1 mouse cellular context compared by ENCODE assay signal in genomic region chr19:42141998-42142397, GRCm38 (mm10).
TF ChIP-seq lines count a peak whose summit lies in the region.

No protein-coding gene starts in this region.

TF ChIP-seq in MEL, 35 proteins besides CTCF, POLR2A, EP300 and RAD21:
- TF ChIP-seq KAT2A (conservative IDR thresholded peaks at IDR 0.05; ENCODE audit: low read depth, low read length) (no peak), CHD1 (IDR thresholded peaks at IDR 0.05; ENCODE audit: low read depth, low read length) (no peak), MEF2A (IDR thresholded peaks at IDR 0.05; ENCODE audit: extremely low read depth, insufficient replicate concordance, low read depth, low read length, poor library complexity, severe bottlenecking) (no peak), POLR2AphosphoS2 (IDR thresholded peaks at IDR 0.05; ENCODE audit: low read length) (no peak), MXI1 (IDR thresholded peaks at IDR 0.05; ENCODE audit: low read depth, low read length) (no peak), SMC3 (IDR thresholded peaks at IDR 0.05; ENCODE audit: low read depth, low read length) (no peak), BHLHE40 (IDR thresholded peaks at IDR 0.05; ENCODE audit: borderline replicate concordance, low read depth, low read length) (no peak), UBTF (IDR thresholded peaks at IDR 0.05; ENCODE audit: borderline replicate concordance, insufficient read depth, low read depth, low read length) (no peak), E2F4 (IDR thresholded peaks at IDR 0.05; ENCODE audit: borderline replicate concordance, low read depth, low read length) (no peak), TBP (IDR thresholded peaks at IDR 0.05; ENCODE audit: low read depth, low read length) (no peak), ZNF384 (IDR thresholded peaks at IDR 0.05; ENCODE audit: low read depth, low read length) (no peak), USF2 (IDR thresholded peaks at IDR 0.05; ENCODE audit: borderline replicate concordance in 1 of 2, insufficient read depth in 1 of 2, low read depth in 1 of 2, low read length in 2 of 2) (no peak), CHD2 (IDR thresholded peaks at IDR 0.05; ENCODE audit: low read length) (no peak), POLR2AphosphoS5 (IDR thresholded peaks at IDR 0.05; ENCODE audit: borderline replicate concordance, low read depth, low read length) (no peak), MAX (IDR thresholded peaks at IDR 0.05; ENCODE audit: low read length) (no peak), JUND (IDR thresholded peaks at IDR 0.05; ENCODE audit: low read depth, low read length) (no peak), TCF12 (IDR thresholded peaks at IDR 0.05; ENCODE audit: low read depth, low read length) (no peak), TAL1 (IDR thresholded peaks at IDR 0.05; ENCODE audit: low read length) (no peak), SIN3A (IDR thresholded peaks at IDR 0.05; ENCODE audit: low read length) (no peak)
